Mouse (Mus musculus) midbrain, embryonic 11.5 days (tissue): ENCODE measurements around the gene Gm28230. TPM values are rescaled to one million over a fixed set of nuclear protein-coding genes. Genes with fewer than 3 reads are reported as not detected.

Experiments used
- ATAC-seq: fragments of 200-750 bp; cut with Nextera tagmentation; 2 replicates; pipeline ENCODE4 v1.8.0; 2017; ENCODE audit warnings: moderate TSS enrichment, moderate library complexity; ENCODE audit not compliant: low FRiP score
- DNase-seq: peaks from one replicate; pipeline ENCODE4 v3.0.0; 2015; ENCODE audit warnings: low spot score; ENCODE audit errors: missing footprints
- H3K27ac ChIP-seq: fragments of 300-500 bp; sonication (generic); 2 replicates; pipeline ENCODE4 v1.5.1; 2014; ENCODE audit warnings: low read depth, low read length
- H3K27me3 ChIP-seq: fragments of 300-500 bp; sonication (generic); 2 replicates; pipeline ENCODE4 v1.6.1; 2014; ENCODE audit warnings: mild to moderate bottlenecking, low read length, moderate library complexity, mixed read lengths; ENCODE audit not compliant: control insufficient read depth, insufficient read depth
- H3K36me3 ChIP-seq: fragments of 300-500 bp; sonication (generic); 2 replicates; pipeline ENCODE4 v1.6.1; 2014; ENCODE audit warnings: mild to moderate bottlenecking, low read length, moderate library complexity, mixed read lengths; ENCODE audit not compliant: control insufficient read depth, insufficient read depth
- H3K4me1 ChIP-seq: fragments of 300-500 bp; sonication (generic); 2 replicates; pipeline ENCODE4 v1.6.1; 2014; ENCODE audit warnings: low read length; ENCODE audit not compliant: control insufficient read depth, insufficient read depth
- H3K4me2 ChIP-seq: fragments of 300-500 bp; sonication (generic); 2 replicates; pipeline ENCODE4 v1.6.1; 2014; ENCODE audit warnings: mild to moderate bottlenecking, moderate library complexity
- H3K4me3 ChIP-seq: fragments of 300-500 bp; sonication (generic); 2 replicates; pipeline ENCODE4 v1.5.1; 2014; ENCODE audit warnings: low read depth, low read length
- H3K9ac ChIP-seq: fragments of 300-500 bp; sonication (generic); 2 replicates; pipeline ENCODE4 v1.6.1; 2014; ENCODE audit warnings: low read length
- H3K9me3 ChIP-seq: fragments of 300-500 bp; sonication (generic); 2 replicates; pipeline ENCODE4 v1.6.1; 2016; ENCODE audit warnings: low read length; ENCODE audit not compliant: control insufficient read depth
- WGBS: fragments of 180-500 bp; shearing (Covaris S2); extraction: QIAGEN DNeasy Blood & Tissue Kit; methylation state at CpG from one replicate; pipeline ENCODE4 v1.1.7; 2014; 5-methylcytosine and 5-hydroxymethylcytosine counted together
- polyA plus RNA-seq: library from polyadenylated mRNA; unstranded; fragments of >200 nt; fragmentation: Nextera tagmentation; extraction: Ambion mirVana; gene quantifications from 2 replicates; pipeline ENCODE4 v1.2.1, GENCODE M21; 2014

Gm28230 gene
- polyA plus RNA-seq, 1 experiment from 2014 or later, result not detected

- H3K4me2 ChIP-seq, result no peak overlapping the region
Observed at GRCm38 (mm10) chr2:74727640-74728302, 1.2 kb downstream of the Gm28230 start.

GRCm38 (mm10) chr2:74728303-74728680, 1.8 kb downstream of the Gm28230 start:
- H3K36me3 ChIP-seq, result no peaks in the 10 kb centered on the region
- WGBS, result under 1% methylated on average over 13 of the region's 13 CpGs
- H3K9ac ChIP-seq, result no peak overlapping the region
- no peaks in the 10 kb centered on the region for H3K9me3 ChIP-seq
- no peak for DNase-seq
- H3K27ac ChIP-seq, result no peak overlapping the region
- peaks cover 6% of the 10 kb centered on the region for H3K4me1 ChIP-seq
- H3K4me2 ChIP-seq, result no peak overlapping the region
- ATAC-seq, result no peak
- no peak overlapping the region for H3K4me3 ChIP-seq
- peaks cover 97% of the 10 kb centered on the region for H3K27me3 ChIP-seq

More at GRCm38 (mm10) chr2:74727640-74728302, 1.2 kb downstream of the Gm28230 start:
- Histone ChIP-seq H3K9ac (no peak overlapping the region), H3K27me3 (peaks cover 97% of the 10 kb centered on the region), H3K36me3 (no peaks in the 10 kb centered on the region), H3K9me3 (no peaks in the 10 kb centered on the region), H3K4me1 (peaks cover 6% of the 10 kb centered on the region), H3K4me3 (0 out of 2 replicates have a peak overlapping the region, but pooled peaks have one; percentile 3), H3K27ac (no peak overlapping the region)
- under 1% methylated on average over 25 of the region's 25 CpGs for WGBS
- DNase-seq (no peak), ATAC-seq (no peak)

DNA sequence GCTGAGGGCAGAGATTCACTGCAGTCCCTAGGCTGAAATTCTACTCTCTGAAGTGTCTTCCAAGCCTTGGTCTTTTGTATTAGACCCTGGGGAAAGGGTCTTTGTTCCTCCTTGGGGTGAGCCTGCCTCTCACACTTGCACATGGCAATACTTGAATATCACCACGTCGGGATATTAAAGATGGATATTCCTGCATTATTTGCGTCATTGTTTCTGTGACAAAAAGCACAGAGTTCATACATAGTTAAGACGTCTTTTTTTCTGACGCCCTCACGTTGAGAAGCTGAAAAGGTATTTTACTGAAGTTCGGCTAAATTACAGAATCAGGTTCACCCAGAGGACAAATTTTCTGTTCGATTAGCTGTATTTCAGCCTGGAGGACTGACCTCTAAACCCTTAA, 3.8 kb downstream of the Gm28230 start:
- ATAC-seq (no peak), DNase-seq (no peak)
- Histone ChIP-seq H3K27me3 (peaks cover 95% of the 10 kb centered on the region), H3K4me2 (no peak overlapping the region), H3K9ac (no peak overlapping the region), H3K27ac (no peak overlapping the region), H3K36me3 (no peaks in the 10 kb centered on the region), H3K9me3 (no peaks in the 10 kb centered on the region), H3K4me3 (no peak overlapping the region), H3K4me1 (peaks cover 6% of the 10 kb centered on the region)
- 3% methylated on average over 8 of the region's 8 CpGs for WGBS

GRCm38 (mm10) chr2:74731055-74731454, 4.5 kb downstream of the Gm28230 start:
- peaks cover 6% of the 10 kb centered on the region for H3K4me1 ChIP-seq
- no peak overlapping the region for H3K4me3 ChIP-seq
- H3K27ac ChIP-seq, result no peak overlapping the region
- peaks cover 95% of the 10 kb centered on the region for H3K27me3 ChIP-seq
- no peaks in the 10 kb centered on the region for H3K36me3 ChIP-seq
- H3K9me3 ChIP-seq, result no peaks in the 10 kb centered on the region
- DNase-seq, result no peak
- ATAC-seq, result no peak
- H3K4me2 ChIP-seq, result no peak overlapping the region
- H3K9ac ChIP-seq, result no peak overlapping the region

- WGBS, result 2% methylated on average over 9 of the region's 9 CpGs
- no peaks in the 10 kb centered on the region for H3K9me3 ChIP-seq
- peaks cover 8% of the 10 kb centered on the region for H3K4me1 ChIP-seq
- ATAC-seq (no peak), DNase-seq (no peak)
- no peak overlapping the region for H3K4me3 ChIP-seq
- H3K4me2 ChIP-seq, result no peak overlapping the region
- H3K27ac ChIP-seq, result no peak overlapping the region
- no peaks in the 10 kb centered on the region for H3K36me3 ChIP-seq
- H3K9ac ChIP-seq, result no peak overlapping the region
- H3K27me3 ChIP-seq, result peaks cover 95% of the 10 kb centered on the region
Observed at GRCm38 (mm10) chr2:74731799-74732512, 5.4 kb downstream of the Gm28230 start.

DNA sequence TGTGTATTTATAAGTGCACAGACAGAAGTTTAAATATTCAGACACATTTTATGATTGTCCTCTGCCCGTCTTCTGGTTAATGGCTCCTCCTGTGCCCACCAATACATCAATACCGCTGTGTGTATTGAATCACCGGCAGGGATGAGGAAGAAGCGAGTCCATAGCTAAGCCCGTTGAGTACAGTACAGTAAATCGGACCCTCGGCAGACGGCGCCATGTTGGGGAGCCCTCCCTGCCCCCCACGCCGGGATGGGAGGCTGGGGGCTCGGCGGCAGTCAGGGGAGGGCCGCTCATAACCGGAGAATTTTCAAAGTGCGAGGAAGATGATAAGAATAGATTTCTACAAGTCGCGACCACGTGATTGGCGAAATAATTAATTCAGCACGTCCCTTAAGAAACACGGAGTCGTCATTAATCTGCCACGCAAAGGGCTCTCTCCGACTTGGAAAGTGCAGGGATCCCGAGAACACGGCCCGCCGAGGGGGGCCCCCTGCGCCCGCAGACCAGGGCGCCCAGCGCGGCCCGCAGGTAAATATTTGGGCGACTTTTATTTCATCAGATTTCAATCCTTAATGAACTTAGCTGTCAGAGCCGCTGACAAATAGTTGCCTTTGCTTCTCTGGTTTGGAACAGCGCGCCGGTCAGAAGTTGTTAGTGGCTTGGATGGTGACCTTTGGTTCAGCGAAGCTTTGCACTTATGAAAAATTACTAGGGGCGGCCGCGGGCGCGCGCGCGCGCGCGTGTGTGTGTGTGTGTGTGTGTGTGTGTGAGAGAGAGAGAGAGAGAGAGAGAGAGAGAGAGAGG, 6.2 kb downstream of the Gm28230 start:
- 1% methylated on average over 52 of the region's 52 CpGs for WGBS
- Histone ChIP-seq H3K4me2 (no peak overlapping the region), H3K27me3 (peaks cover 95% of the 10 kb centered on the region), H3K9ac (no peak overlapping the region), H3K36me3 (no peaks in the 10 kb centered on the region), H3K4me1 (0 out of 2 replicates have a peak, but pooled peaks cover 2% of the 10 kb centered on the region), H3K9me3 (no peaks in the 10 kb centered on the region), H3K4me3 (no peak overlapping the region), H3K27ac (no peak overlapping the region)
- ATAC-seq, result no peak
- no peak for DNase-seq

GRCm38 (mm10) chr2:74733317-74733661, 6.8 kb downstream of the Gm28230 start:
- peaks cover 95% of the 10 kb centered on the region for H3K27me3 ChIP-seq
- no peak overlapping the region for H3K9ac ChIP-seq
- H3K4me1 ChIP-seq, result 0 out of 2 replicates have a peak, but pooled peaks cover 2% of the 10 kb centered on the region
- no peak overlapping the region for H3K27ac ChIP-seq
- WGBS, result under 1% methylated on average over 15 of the region's 16 CpGs
- DNase-seq (no peak), ATAC-seq (no peak)
- no peaks in the 10 kb centered on the region for H3K36me3 ChIP-seq
- no peak overlapping the region for H3K4me2 ChIP-seq
- no peaks in the 10 kb centered on the region for H3K9me3 ChIP-seq
- H3K4me3 ChIP-seq, result no peak overlapping the region

- no peaks in the 10 kb centered on the region for H3K36me3 ChIP-seq
- H3K4me2 ChIP-seq, result no peak overlapping the region
- ATAC-seq (no peak), DNase-seq (no peak)
- H3K9ac ChIP-seq, result no peak overlapping the region
- H3K9me3 ChIP-seq, result no peaks in the 10 kb centered on the region
- H3K27ac ChIP-seq, result no peak overlapping the region
- H3K27me3 ChIP-seq, result peaks cover 95% of the 10 kb centered on the region
- WGBS, result 3% methylated on average over 6 of the region's 6 CpGs
- H3K4me1 ChIP-seq, result 0 out of 2 replicates have a peak, but pooled peaks cover 2% of the 10 kb centered on the region
- no peak overlapping the region for H3K4me3 ChIP-seq
Observed at GRCm38 (mm10) chr2:74733765-74734164, 7.2 kb downstream of the Gm28230 start.

- Histone ChIP-seq H3K36me3 (no peaks in the 10 kb centered on the region), H3K27me3 (peaks cover 96% of the 10 kb centered on the region), H3K27ac (no peak overlapping the region), H3K4me1 (0 out of 2 replicates have a peak, but pooled peaks cover 2% of the 10 kb centered on the region), H3K4me2 (no peak overlapping the region), H3K4me3 (no peak overlapping the region), H3K9ac (no peak overlapping the region), H3K9me3 (no peaks in the 10 kb centered on the region)
- no peak for DNase-seq
- ATAC-seq, result no peak
- WGBS, result under 1% methylated on average over 13 of the region's 13 CpGs
Observed at GRCm38 (mm10) chr2:74734451-74734850, 7.9 kb downstream of the Gm28230 start.
